Mouse (Mus musculus): ENCODE measurements around the gene Lypd6. TPM values are rescaled to one million over a fixed set of nuclear protein-coding genes. Genes with fewer than 3 reads are reported as not detected.

The Lypd6 gene
- polyA plus RNA-seq, 1 experiment = not detected

DNA sequence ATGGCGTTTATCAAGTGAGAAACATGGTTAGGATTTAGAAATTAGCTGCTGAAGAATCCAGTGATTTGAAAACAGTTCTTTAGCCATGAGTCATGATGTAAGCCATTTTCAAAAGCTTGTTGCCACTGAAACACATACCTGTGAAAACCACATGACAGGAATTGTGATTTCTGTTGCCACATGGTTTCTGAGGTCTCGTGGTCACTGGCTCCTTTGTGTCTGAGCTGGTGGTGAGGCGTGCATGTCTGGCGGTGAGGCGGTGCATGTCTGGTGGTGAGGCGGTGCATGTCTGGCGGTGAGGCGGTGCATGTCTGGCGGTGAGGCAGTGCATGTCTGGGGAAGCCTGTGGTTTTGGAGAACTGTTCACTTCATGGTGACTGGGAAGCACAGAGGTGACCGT is 89.8 kb downstream of the Lypd6 start:
- TF ChIP-seq FLI1 (IDR thresholded peaks at IDR 0.05; ENCODE audit: low read length) (no peak), GATA1 (IDR thresholded peaks at IDR 0.05; ENCODE audit: borderline replicate concordance, low read length) (no peak)
- no peaks in the 10 kb centered on the region for H3K36me3 ChIP-seq (replicated peaks; ENCODE audit: low read length)
- H3K4me1 ChIP-seq = no peaks in the 10 kb centered on the region
- no peaks in the 10 kb centered on the region for H3K27me3 ChIP-seq (replicated peaks)
- peaks cover 14% of the 10 kb centered on the region for H3K9me3 ChIP-seq
- no peak overlapping the region for H3K4me3 ChIP-seq (replicated peaks)

DNA sequence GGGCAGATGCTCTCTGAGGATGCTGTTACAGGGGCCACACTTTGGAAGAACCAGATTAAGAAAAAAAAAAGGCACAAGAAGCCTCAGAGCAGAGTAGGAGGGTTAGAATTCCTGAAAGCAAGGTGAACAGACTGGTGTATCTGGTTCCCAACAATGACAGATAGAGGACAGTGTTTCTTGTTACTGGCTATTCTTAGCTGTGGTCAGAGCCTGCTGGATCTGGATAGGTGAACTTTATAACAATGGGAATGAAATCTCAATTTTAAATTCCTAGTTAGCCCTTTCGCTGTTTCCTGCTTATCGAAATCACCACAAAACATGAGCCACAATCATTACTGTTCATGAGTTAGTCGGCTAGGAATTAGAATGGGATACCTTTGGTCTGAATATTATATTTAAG is 93.8 kb downstream of the Lypd6 start:
- H3K4me1 ChIP-seq = no peaks in the 10 kb centered on the region
- H3K27me3 ChIP-seq (replicated peaks) = no peaks in the 10 kb centered on the region
- H3K36me3 ChIP-seq (replicated peaks; ENCODE audit: low read length) = no peaks in the 10 kb centered on the region
- TF ChIP-seq FLI1 (IDR thresholded peaks at IDR 0.05; ENCODE audit: low read length) (no peak), GATA1 (IDR thresholded peaks at IDR 0.05; ENCODE audit: borderline replicate concordance, low read length) (no peak)
- H3K9me3 ChIP-seq = peaks cover 7% of the 10 kb centered on the region
- no peak overlapping the region for H3K4me3 ChIP-seq (replicated peaks)

DNA sequence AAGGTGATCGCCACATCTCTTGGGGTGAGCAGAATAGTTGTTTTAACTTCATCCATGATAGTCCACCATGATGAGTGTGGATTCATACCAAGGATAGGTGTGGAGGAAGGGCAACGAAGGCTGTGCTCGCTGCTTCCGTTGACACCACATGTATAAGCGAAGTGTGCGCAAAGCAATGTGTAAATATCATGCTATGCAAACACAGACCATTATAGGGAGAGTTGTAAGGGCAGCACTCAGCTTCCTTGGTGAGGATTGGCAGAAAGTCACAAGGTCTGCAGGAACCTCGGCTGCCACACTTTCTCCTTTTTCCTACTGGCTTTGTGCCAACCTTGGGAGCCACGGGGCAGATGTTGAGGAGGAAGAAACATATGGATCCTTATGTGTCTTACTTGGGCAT is 97.4 kb downstream of the Lypd6 start:
- Histone ChIP-seq H3K4me1 (no peaks in the 10 kb centered on the region), H3K9me3 (0 out of 2 replicates have a peak, but pooled peaks cover 6% of the 10 kb centered on the region), H3K27me3 (replicated peaks) (no peaks in the 10 kb centered on the region), H3K4me3 (replicated peaks) (no peak overlapping the region), H3K36me3 (replicated peaks; ENCODE audit: low read length) (no peaks in the 10 kb centered on the region)
- TF ChIP-seq FLI1 (IDR thresholded peaks at IDR 0.05; ENCODE audit: low read length) (no peak), GATA1 (IDR thresholded peaks at IDR 0.05; ENCODE audit: borderline replicate concordance, low read length) (no peak)

DNA sequence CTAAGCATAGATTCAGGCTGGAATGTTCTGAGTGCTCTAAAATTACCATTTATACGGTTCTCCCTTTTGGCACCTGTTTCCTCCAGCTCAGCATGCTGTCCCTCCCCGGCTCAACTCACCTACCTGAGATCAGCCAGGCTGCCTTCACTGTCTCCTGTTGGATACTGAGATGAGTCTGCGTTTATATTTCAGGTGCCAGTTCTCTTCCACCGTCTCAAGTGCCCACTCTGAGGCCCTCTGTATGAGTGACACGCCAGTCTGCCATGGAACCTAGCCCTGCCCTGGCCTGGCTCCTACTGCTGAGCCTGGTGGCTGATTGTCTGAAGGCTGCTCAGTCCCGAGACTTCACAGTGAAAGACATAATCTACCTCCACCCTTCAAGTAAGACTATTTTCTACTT is 99.0 kb downstream of the Lypd6 start:
- no peak overlapping the region for H3K4me3 ChIP-seq (replicated peaks)
- TF ChIP-seq GATA1 (IDR thresholded peaks at IDR 0.05; ENCODE audit: borderline replicate concordance, low read length) (no peak), FLI1 (IDR thresholded peaks at IDR 0.05; ENCODE audit: low read length) (no peak)
- peaks cover 7% of the 10 kb centered on the region for H3K9me3 ChIP-seq
- no peaks in the 10 kb centered on the region for H3K4me1 ChIP-seq
- no peaks in the 10 kb centered on the region for H3K27me3 ChIP-seq (replicated peaks)
- H3K36me3 ChIP-seq (replicated peaks; ENCODE audit: low read length) = no peaks in the 10 kb centered on the region

DNA sequence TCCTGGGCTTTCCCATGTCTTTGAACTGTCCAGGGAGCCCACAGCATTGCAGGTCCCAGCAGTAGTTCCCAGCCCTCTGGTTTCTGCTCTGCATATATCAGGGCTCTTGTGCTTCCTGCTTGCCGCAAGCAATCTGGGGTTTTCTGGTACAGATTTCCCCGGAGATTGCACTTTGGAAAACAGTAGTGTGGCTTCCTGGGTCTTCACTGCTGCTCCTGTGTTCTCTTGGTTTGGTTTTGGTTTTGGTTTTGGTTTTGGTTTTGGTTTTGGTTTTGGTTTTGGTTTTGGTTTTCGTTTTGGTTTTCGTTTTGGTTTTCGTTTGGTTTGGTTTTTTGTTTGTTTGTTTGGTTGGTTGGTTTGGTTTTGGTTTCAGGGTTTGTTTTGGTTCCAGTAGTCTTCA is 99.9 kb downstream of the Lypd6 start:
- TF ChIP-seq FLI1 (IDR thresholded peaks at IDR 0.05; ENCODE audit: low read length) (no peak), GATA1 (IDR thresholded peaks at IDR 0.05; ENCODE audit: borderline replicate concordance, low read length) (no peak)
- H3K27me3 ChIP-seq (replicated peaks) = no peaks in the 10 kb centered on the region
- H3K9me3 ChIP-seq = peaks cover 9% of the 10 kb centered on the region
- H3K4me3 ChIP-seq (replicated peaks) = no peak overlapping the region
- H3K36me3 ChIP-seq (replicated peaks; ENCODE audit: low read length) = no peaks in the 10 kb centered on the region
- H3K4me1 ChIP-seq = no peaks in the 10 kb centered on the region

DNA sequence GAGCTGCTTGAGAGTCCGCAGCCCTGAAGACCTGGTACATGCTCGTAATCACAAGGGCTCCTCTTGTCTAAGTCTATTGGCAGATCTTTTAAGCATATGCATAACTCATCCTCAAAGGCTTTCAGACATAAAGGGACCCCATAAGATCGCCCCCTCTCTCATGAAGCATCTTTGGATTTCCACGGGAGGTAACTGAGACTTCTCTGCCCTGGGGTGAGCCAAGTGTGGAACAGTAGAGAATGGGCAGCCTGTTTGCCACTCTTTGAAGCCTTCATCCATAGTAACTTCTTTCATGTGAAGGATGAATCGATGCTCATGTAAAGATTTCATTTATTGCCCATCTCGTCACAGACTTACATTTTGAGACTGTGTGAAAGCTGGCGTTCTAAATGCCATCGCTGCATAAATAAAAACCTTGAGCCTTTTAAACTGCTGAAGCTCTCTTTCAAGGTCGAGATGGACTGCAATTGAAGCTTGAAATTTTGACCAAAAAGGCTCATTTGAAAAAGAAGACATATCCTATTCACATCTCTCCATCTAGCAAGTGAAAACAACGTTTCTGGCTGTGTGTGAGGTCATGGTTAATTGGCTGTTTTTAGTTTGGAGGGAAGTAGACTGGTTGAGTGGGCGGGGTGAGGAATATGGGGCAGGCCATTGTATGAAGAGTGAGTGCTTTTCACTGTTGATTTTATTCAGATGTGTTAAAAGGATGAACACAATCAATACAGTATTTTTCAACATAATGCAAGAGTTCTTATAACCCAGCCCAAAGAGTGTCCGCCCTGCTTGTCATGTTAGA is 107.7 kb downstream of the Lypd6 start:
- no peaks in the 10 kb centered on the region for H3K27me3 ChIP-seq (replicated peaks)
- TF ChIP-seq GATA1 (IDR thresholded peaks at IDR 0.05; ENCODE audit: borderline replicate concordance, low read length) = no peak
- TF ChIP-seq FLI1 (IDR thresholded peaks at IDR 0.05; ENCODE audit: low read length) = no peak
- no peak overlapping the region for H3K4me3 ChIP-seq (replicated peaks)

DNA sequence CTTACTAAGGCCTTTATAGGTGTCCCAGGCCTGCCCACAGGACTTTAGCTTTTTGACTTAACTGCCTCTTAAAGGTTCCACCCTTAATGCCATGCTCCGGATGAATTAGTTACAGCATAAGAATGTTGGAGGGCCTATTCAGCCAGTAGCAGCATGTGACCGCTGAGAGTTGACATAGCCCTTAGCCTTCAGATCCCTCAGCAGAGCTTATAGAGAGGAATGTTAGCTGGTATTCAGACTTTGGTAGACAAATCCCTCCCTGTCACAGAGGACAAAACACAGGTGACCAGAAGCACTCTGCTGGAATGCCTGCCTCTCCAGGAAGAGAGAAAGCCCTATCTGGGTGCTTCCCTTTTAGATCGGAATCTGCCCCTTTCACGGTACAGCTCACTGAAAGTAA is 109.5 kb downstream of the Lypd6 start:
- no peak overlapping the region for H3K4me3 ChIP-seq (replicated peaks)
- no peaks in the 10 kb centered on the region for H3K36me3 ChIP-seq (replicated peaks; ENCODE audit: low read length)
- 0 out of 2 replicates have a peak, but pooled peaks cover 4% of the 10 kb centered on the region for H3K9me3 ChIP-seq
- TF ChIP-seq FLI1 (IDR thresholded peaks at IDR 0.05; ENCODE audit: low read length) = no peak
- TF ChIP-seq GATA1 (IDR thresholded peaks at IDR 0.05; ENCODE audit: borderline replicate concordance, low read length) = no peak
- H3K4me1 ChIP-seq = no peaks in the 10 kb centered on the region
- no peaks in the 10 kb centered on the region for H3K27me3 ChIP-seq (replicated peaks)

More for the DNA sequence above, 107.7 kb downstream of the Lypd6 start:
- Histone ChIP-seq H3K9me3 (peaks cover 8% of the 10 kb centered on the region), H3K4me1 (no peaks in the 10 kb centered on the region), H3K36me3 (replicated peaks; ENCODE audit: low read length) (no peaks in the 10 kb centered on the region)

DNA sequence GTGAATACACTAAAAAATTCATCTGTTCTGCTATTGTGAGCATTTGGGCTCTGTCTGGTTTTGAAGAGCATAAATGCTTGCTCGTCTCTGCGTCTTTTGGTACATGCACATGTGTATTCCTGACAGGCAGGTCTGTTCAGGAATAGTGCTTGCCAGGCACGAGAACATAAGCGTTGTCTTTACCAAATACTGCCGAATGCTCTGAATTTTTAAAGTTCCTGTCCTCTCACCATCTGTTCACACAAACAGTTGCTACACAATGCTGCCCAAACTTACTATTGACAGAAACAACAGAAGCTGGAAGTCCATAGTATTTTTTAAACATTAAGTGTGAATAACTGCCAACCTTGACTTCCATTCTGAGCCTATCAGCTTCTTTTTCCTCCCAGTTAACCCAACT is 112.9 kb downstream of the Lypd6 start:
- Histone ChIP-seq H3K4me3 (replicated peaks) (no peak overlapping the region), H3K36me3 (replicated peaks; ENCODE audit: low read length) (no peaks in the 10 kb centered on the region), H3K27me3 (replicated peaks) (no peaks in the 10 kb centered on the region), H3K9me3 (no peaks in the 10 kb centered on the region), H3K4me1 (no peaks in the 10 kb centered on the region)
- TF ChIP-seq FLI1 (IDR thresholded peaks at IDR 0.05; ENCODE audit: low read length) (no peak), GATA1 (IDR thresholded peaks at IDR 0.05; ENCODE audit: borderline replicate concordance, low read length) (no peak)

DNA sequence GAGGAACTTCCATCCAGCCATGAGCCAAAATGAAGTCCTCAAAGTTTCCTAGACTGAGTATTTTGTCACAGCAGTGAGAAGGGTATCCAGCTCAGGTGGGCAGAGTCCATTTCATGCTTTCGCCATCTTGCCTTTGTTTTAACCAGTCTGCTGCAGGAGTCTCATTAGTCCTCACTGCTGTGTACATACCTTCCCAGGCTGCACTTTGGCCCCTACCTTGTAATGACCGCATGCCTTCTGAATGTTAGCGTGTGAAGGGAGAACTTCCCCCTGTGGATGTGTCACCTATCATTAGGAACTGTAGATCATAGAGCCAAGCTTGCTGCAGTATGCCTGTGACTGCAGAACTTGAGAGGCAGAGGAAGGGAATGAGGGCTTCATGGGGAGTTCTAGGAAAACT is 114.2 kb downstream of the Lypd6 start:
- no peaks in the 10 kb centered on the region for H3K27me3 ChIP-seq (replicated peaks)
- H3K36me3 ChIP-seq (replicated peaks; ENCODE audit: low read length) = no peaks in the 10 kb centered on the region
- no peak overlapping the region for H3K4me3 ChIP-seq (replicated peaks)
- H3K9me3 ChIP-seq = no peaks in the 10 kb centered on the region
- no peaks in the 10 kb centered on the region for H3K4me1 ChIP-seq
- TF ChIP-seq FLI1 (IDR thresholded peaks at IDR 0.05; ENCODE audit: low read length) (no peak), GATA1 (IDR thresholded peaks at IDR 0.05; ENCODE audit: borderline replicate concordance, low read length) (no peak)

DNA sequence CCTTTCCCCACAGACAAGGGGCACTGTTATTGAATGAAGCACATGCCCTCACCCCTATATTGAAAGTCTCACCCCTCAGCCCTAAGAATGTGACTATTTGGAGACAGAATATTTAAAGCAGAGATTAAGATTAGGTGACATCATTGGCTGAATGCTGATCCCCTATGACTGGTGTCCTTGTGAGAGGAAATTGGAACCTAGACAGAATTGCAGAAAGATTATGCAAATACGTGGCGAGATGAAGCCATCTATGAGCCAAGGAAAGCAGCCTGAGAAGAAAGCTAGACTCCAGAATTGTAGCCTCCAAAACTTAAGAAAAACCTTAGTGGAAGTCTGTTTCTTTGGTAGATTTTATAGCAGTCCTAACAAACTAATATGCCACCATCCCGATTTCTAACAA is 115.1 kb downstream of the Lypd6 start:
- no peaks in the 10 kb centered on the region for H3K4me1 ChIP-seq
- no peaks in the 10 kb centered on the region for H3K27me3 ChIP-seq (replicated peaks)
- H3K4me3 ChIP-seq (replicated peaks) = no peak overlapping the region
- no peak for TF ChIP-seq FLI1 (IDR thresholded peaks at IDR 0.05; ENCODE audit: low read length)
- TF ChIP-seq GATA1 (IDR thresholded peaks at IDR 0.05; ENCODE audit: borderline replicate concordance, low read length) = no peak
- 0 out of 2 replicates have a peak, but pooled peaks cover 4% of the 10 kb centered on the region for H3K9me3 ChIP-seq
- no peaks in the 10 kb centered on the region for H3K36me3 ChIP-seq (replicated peaks; ENCODE audit: low read length)

All from megakaryocyte, embryonic 14.5 days (primary cell).